Mouse (Mus musculus) ES-Bruce4 (cell line): ENCODE data around the gene Magi1. TPM values are rescaled to one million over a fixed set of nuclear protein-coding genes. Genes with fewer than 3 reads are reported as not detected.

Experiments used
- H3K27ac ChIP-seq: 2 replicates; pipeline ENCODE4 v1.5.1; 2012; ENCODE audit warnings: low read length, inconsistent platforms; ENCODE audit not compliant: insufficient read depth
- H3K27me3 ChIP-seq: 2 replicates; pipeline ENCODE4 v1.6.1; 2012; ENCODE audit warnings: mild to moderate bottlenecking, low read length, inconsistent platforms; ENCODE audit not compliant: control insufficient read depth, poor library complexity, insufficient read depth, severe bottlenecking
- H3K36me3 ChIP-seq: 2 replicates; pipeline ENCODE4 v1.6.1; 2012; ENCODE audit warnings: inconsistent platforms, mild to moderate bottlenecking, low read length, moderate library complexity; ENCODE audit not compliant: control insufficient read depth, poor library complexity, insufficient read depth, severe bottlenecking
- H3K4me1 ChIP-seq: one replicate; pipeline ENCODE4 v1.8.1; 2011; ENCODE audit warnings: low read length; ENCODE audit not compliant: control insufficient read depth, insufficient read depth
- H3K4me3 ChIP-seq: 2 replicates; pipeline ENCODE4 v1.5.1; 2011; ENCODE audit warnings: low read depth, mild to moderate bottlenecking, low read length
- H3K9ac ChIP-seq: 2 replicates; pipeline ENCODE4 v1.6.1; 2012; ENCODE audit warnings: low read depth, mild to moderate bottlenecking, inconsistent platforms; ENCODE audit not compliant: poor library complexity, severe bottlenecking
- H3K9me3 ChIP-seq: replicated peaks from 2 replicates; pipeline ENCODE4 v1.6.1; 2012; ENCODE audit warnings: mild to moderate bottlenecking, low read length, inconsistent platforms; ENCODE audit not compliant: control insufficient read depth, poor library complexity, insufficient read depth, severe bottlenecking
- CTCF ChIP-seq: IDR thresholded peaks from one replicate; pipeline ENCODE4 v1.8.1; 2011; ENCODE audit warnings: low read depth, low read length
- EP300 ChIP-seq: IDR thresholded peaks from 2 replicates; pipeline ENCODE4 v1.6.1; 2011; ENCODE audit warnings: low read depth, low read length; ENCODE audit not compliant: insufficient read depth
- POLR2A ChIP-seq: IDR thresholded peaks from one replicate; pipeline ENCODE4 v1.8.1; 2011; ENCODE audit warnings: low read length; ENCODE audit not compliant: insufficient read depth
- polyA plus RNA-seq: library from polyadenylated mRNA; stranded (reverse); fragments of >200 nt; gene quantifications from 2 replicates; pipeline ENCODE4 v1.2.4, GENCODE M21; 2011; ENCODE audit warnings: low read depth; ENCODE audit not compliant: missing spikeins, insufficient read depth, insufficient read length

The Magi1 gene
- polyA plus RNA-seq, 1 experiment: 22.4 TPM

DNA sequence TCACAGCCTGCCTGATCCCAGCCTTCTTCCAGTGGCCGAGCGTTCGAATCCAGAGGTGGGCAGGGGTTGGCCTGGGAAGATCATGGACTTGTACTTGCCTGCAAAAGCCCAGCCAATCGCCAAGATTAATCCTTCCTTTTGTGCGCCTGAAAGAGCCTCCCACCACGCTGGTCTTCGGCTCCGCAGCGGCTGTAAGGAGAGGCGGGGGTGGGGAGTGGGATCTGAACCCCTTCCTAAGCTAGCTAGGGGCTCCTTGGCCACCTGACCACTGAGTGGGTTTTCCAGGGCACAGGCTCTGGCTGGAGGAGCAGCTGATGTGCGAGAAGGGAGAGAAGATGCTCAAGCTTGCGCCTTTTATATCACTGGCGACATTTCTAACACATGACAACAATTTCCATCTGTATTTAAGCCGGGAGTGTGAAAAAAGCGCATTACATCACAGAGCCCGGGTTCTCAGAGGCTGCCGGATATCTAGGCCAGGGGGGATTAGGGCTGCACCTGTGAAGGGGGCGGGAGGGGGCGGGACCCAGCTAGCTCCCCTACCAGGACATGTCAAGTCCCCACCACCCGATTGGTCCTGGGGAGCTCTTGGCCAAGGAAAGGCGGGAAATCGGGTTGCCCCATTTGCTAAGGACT is 370.4 kb downstream of the Magi1 start:
- H3K4me1 ChIP-seq: peaks cover 4% of the 10 kb centered on the region
- H3K4me3 ChIP-seq: peak overlapping the region; percentile 41
- H3K36me3 ChIP-seq: no peaks in the 10 kb centered on the region
- TF ChIP-seq POLR2A: no peak
- TF ChIP-seq EP300: no peak
- H3K27me3 ChIP-seq: no peaks in the 10 kb centered on the region
- H3K27ac ChIP-seq: peak overlapping the region; percentile 64
- peak overlapping the region; percentile 41 for H3K9ac ChIP-seq
- H3K9me3 ChIP-seq: no peaks in the 10 kb centered on the region

DNA sequence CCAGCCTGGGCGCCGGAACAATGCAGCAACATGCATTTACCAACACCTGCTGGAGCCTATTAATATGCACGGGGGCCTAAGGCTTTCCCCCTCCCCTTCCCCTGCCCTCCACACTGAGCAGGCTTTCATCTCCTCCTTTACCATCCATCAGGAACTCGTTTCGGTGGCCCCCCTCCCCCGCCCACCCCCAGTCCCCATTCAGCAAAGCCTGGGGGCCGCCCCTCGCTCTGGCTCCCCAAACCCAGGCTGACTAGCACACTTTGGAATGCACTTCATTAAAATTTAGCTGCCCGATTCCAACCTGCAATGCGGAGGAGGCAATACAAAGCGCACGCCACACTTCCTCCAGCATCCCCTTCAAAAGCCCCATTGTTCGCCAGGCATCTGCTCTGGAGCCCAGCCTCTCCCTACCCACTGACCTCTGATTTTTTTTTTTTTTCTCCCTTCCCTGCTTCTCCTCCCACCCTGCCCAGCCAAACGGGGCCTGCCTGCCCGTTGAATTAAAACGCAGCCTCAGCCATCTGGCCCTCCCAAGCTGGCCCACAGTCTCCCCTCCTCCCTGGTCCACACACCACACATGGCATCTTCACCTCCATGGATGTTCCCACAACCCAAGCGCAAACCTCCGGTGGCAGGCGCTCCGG is 371.0 kb downstream of the Magi1 start:
- Histone ChIP-seq H3K4me1 (peaks cover 4% of the 10 kb centered on the region), H3K36me3 (no peaks in the 10 kb centered on the region), H3K4me3 (peak overlapping the region; percentile 41), H3K9ac (peak overlapping the region; percentile 41), H3K27ac (peak overlapping the region; percentile 95), H3K27me3 (no peaks in the 10 kb centered on the region), H3K9me3 (no peaks in the 10 kb centered on the region)
- TF ChIP-seq EP300: peak; percentile 65
- no peak for TF ChIP-seq CTCF

GRCm38 (mm10) chr6:93912003-93912581 is 371.6 kb downstream of the Magi1 start:
- Histone ChIP-seq H3K9me3 (no peaks in the 10 kb centered on the region), H3K27ac (peak overlapping the region; percentile 95), H3K4me1 (peaks cover 4% of the 10 kb centered on the region), H3K36me3 (no peaks in the 10 kb centered on the region), H3K27me3 (no peaks in the 10 kb centered on the region), H3K9ac (peak overlapping the region; percentile 41), H3K4me3 (peak overlapping the region; percentile 67)
- TF ChIP-seq EP300 (no peak), CTCF (no peak), POLR2A (no peak)

GRCm38 (mm10) chr6:93911420-93911819 is 372.3 kb downstream of the Magi1 start:
- no peaks in the 10 kb centered on the region for H3K27me3 ChIP-seq
- H3K36me3 ChIP-seq: no peaks in the 10 kb centered on the region
- H3K4me1 ChIP-seq: peaks cover 4% of the 10 kb centered on the region
- peak overlapping the region; percentile 4; the same call in 1 of the 2 replicates for H3K4me3 ChIP-seq
- H3K9me3 ChIP-seq: no peaks in the 10 kb centered on the region
- peak overlapping the region; percentile 41; the same call in 1 of the 2 replicates for H3K9ac ChIP-seq
- no peak for TF ChIP-seq EP300
- TF ChIP-seq POLR2A: no peak
- no peak for TF ChIP-seq CTCF
- H3K27ac ChIP-seq: peak overlapping the region; percentile 95; the same call in 1 of the 2 replicates

GRCm38 (mm10) chr6:93909976-93910375 is 373.7 kb downstream of the Magi1 start:
- Histone ChIP-seq H3K36me3 (no peaks in the 10 kb centered on the region), H3K9ac (no peak overlapping the region), H3K4me3 (no peak overlapping the region), H3K27ac (no peak overlapping the region), H3K27me3 (no peaks in the 10 kb centered on the region), H3K4me1 (peaks cover 4% of the 10 kb centered on the region), H3K9me3 (no peaks in the 10 kb centered on the region)
- no peak for TF ChIP-seq EP300
- no peak for TF ChIP-seq POLR2A
- TF ChIP-seq CTCF: no peak

- Histone ChIP-seq H3K4me1 (no peaks in the 10 kb centered on the region), H3K4me3 (no peak overlapping the region), H3K27me3 (no peaks in the 10 kb centered on the region), H3K36me3 (no peaks in the 10 kb centered on the region), H3K27ac (no peak overlapping the region), H3K9ac (no peak overlapping the region), H3K9me3 (no peaks in the 10 kb centered on the region)
- TF ChIP-seq POLR2A: no peak
- no peak for TF ChIP-seq EP300
- no peak for TF ChIP-seq CTCF
Observed at GRCm38 (mm10) chr6:93904987-93905386, 378.7 kb downstream of the Magi1 start.
